In the genomic region with DNA sequence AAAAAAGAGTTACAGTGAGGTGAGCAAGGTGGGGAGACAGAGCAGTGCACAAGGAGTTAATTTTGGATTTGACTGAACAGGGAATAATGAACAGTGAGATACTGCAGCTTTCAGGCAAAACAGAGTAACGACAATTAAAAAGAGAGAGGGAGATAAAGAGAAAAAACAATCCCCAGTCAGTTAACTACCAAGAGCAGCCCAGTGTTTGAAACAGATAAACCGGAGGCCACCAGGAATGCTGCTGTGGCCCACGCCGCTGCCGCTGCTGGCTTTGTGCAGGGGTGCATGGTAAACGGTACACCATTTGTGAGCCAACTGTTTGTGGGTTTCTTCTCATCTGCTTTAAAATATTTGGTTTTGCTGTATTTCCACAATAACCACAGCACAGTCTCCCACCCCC, we compare ENCODE assay signal across 11 mouse cellular contexts. TPM values are rescaled to one million over a fixed set of nuclear protein-coding genes. Genes with fewer than 3 reads are reported as not detected.
A peak's percentile ranks its signal among the peaks of the same experiment; 100 is the strongest.
DNase-seq lines count a peak whose midpoint lies in the region; ATAC-seq and TF ChIP-seq lines count a peak whose summit lies in the region.
"Had no signal": no experiment of that assay in that cellular context is flagged by ENCODE, and none has a peak within 500 bp of the region (broad histone marks: within the 10 kb centered on the region; RNA-seq: fewer than 3 reads in every experiment).

No protein-coding gene starts in this region.

- TF ChIP-seq POLR2A in kidney, adult 2 months (IDR thresholded peaks at IDR 0.05; ENCODE audit: low read depth, low read length), result no peak
- TF ChIP-seq POLR2A in testis, adult 2 months (IDR thresholded peaks at IDR 0.05; ENCODE audit: control insufficient read depth, low read depth, low read length), result no peak

- TF ChIP-seq EP300 in liver, embryonic 14.5 days (IDR thresholded peaks at IDR 0.05; ENCODE audit: low read depth), result peak; percentile 65

- no peak for DNase-seq in kidney, adult 2 months
- no peak for DNase-seq in kidney, postnatal 36 days
- no peak for DNase-seq in testis, postnatal 14 days (ENCODE audit: low spot score)
- DNase-seq in liver, embryonic 14.5 days (ENCODE audit: low read depth in 3 of 3, low spot score in 3 of 3), result peak; percentile 10 to 30 (median 20)
- no peak for DNase-seq in right cerebral cortex, postnatal 25 days
- DNase-seq in left cerebral cortex, adult 8-10 months (ENCODE audit: low spot score in 2 of 2), result no peak
- DNase-seq: gastrocnemius, postnatal 25 days; lung, postnatal 10 days had no signal

- no peak for TF ChIP-seq CTCF in kidney, adult 2 months (conservative IDR thresholded peaks at IDR 0.05; ENCODE audit: insufficient read depth, insufficient read length, low read depth, low read length)
- TF ChIP-seq CTCF in testis, adult 2 months (IDR thresholded peaks at IDR 0.05; ENCODE audit: control insufficient read depth, insufficient read depth, insufficient replicate concordance, low read depth, low read length), result no peak
- TF ChIP-seq CTCF in liver, embryonic 14.5 days (IDR thresholded peaks at IDR 0.05; ENCODE audit: low read depth), result 0 out of 2 replicates have a peak, but pooled peaks have one; percentile 13

- no peaks in the 10 kb centered on the region for H3K36me3 ChIP-seq in kidney, adult 2 months (ENCODE audit: control insufficient read depth, insufficient read depth, low read length)
- no peaks in the 10 kb centered on the region for H3K36me3 ChIP-seq in testis, adult 2 months (ENCODE audit: control insufficient read depth, insufficient read depth, low read length)
- H3K36me3 ChIP-seq in liver, embryonic 14.5 days (replicated peaks; ENCODE audit: control insufficient read depth, insufficient read depth, low read depth), result no peaks in the 10 kb centered on the region

- WGBS in kidney, adult 2 months, result 65% methylated on average over 6 of the region's 6 CpGs
- WGBS in liver, embryonic 14.5 days (ENCODE audit: insufficient replicate concordance), result 4% methylated on average over 6 of the region's 6 CpGs

- no peak overlapping the region for H3K4me3 ChIP-seq in kidney, adult 2 months (ENCODE audit: insufficient read depth, low read depth, low read length)
- no peak overlapping the region for H3K4me3 ChIP-seq in testis, adult 2 months (ENCODE audit: control insufficient read depth, low read depth, low read length)
- no peak overlapping the region for H3K4me3 ChIP-seq in liver, embryonic 14.5 days (ENCODE audit: insufficient read depth in 1 of 2, low read depth in 2 of 2, low read length in 2 of 2)

- H3K27me3 ChIP-seq in kidney, adult 2 months (replicated peaks; ENCODE audit: control insufficient read depth, insufficient read depth, low read length), result no peaks in the 10 kb centered on the region
- H3K27me3 ChIP-seq in testis, adult 2 months (ENCODE audit: control insufficient read depth, insufficient read depth, low read length), result no peaks in the 10 kb centered on the region
- H3K27me3 ChIP-seq in liver, embryonic 14.5 days (ENCODE audit: control insufficient read depth, insufficient read depth, low read length), result no peaks in the 10 kb centered on the region

- H3K4me2 ChIP-seq in liver, embryonic 14.5 days (ENCODE audit: low read depth), result no peak overlapping the region

- ATAC-seq in liver, embryonic 14.5 days (ENCODE audit: insufficient read depth), result peak; percentile 85

- H3K4me1 ChIP-seq in kidney, adult 2 months (ENCODE audit: control insufficient read depth, insufficient read depth, low read length), result no peaks in the 10 kb centered on the region
- peaks cover 2% of the 10 kb centered on the region; the same call in 1 of the 2 replicates for H3K4me1 ChIP-seq in testis, adult 2 months (ENCODE audit: control insufficient read depth, insufficient read depth, low read length)
- H3K4me1 ChIP-seq in liver, embryonic 14.5 days (replicated peaks; ENCODE audit: control insufficient read depth in 2 of 2, insufficient read depth in 2 of 2, low read length in 1 of 2), result peaks cover 8 to 17% of the 10 kb centered on the region in 2 experiments; a peak in 3 of 4 replicates

- H3K27ac ChIP-seq in kidney, adult 2 months (ENCODE audit: insufficient read depth, low read depth, low read length), result peak overlapping the region; percentile 43; the same call in 1 of the 2 replicates
- peak overlapping the region; percentile 53; the same call in 1 of the 2 replicates for H3K27ac ChIP-seq in testis, adult 2 months (ENCODE audit: control insufficient read depth, insufficient read depth, low read depth, low read length)
- no peak overlapping the region for H3K27ac ChIP-seq in liver, embryonic 14.5 days

- H3K9me3 ChIP-seq in liver, embryonic 14.5 days (ENCODE audit: control insufficient read depth, low read length), result no peaks in the 10 kb centered on the region

- H3K9ac ChIP-seq in liver, embryonic 14.5 days (replicated peaks), result no peak overlapping the region

RNA-seq across cellular contexts. Expression of a gene that starts 34.8 kb away (rescaled TPM):
- not detected in 2 replicates for polyA plus RNA-seq in kidney, adult 2 months (2012; rRNA removed)
- polyA plus RNA-seq in testis, adult 2 months (2012; rRNA removed), result not detected in 2 replicates
- not detected in 2 replicates for polyA plus RNA-seq in liver, embryonic 14.5 days (2012; rRNA removed)
- polyA plus RNA-seq in liver, embryonic 14.5 days (2014; fragmentation: Nextera tagmentation; extraction: Ambion mirVana), result not detected in 2 replicates
- total RNA-seq in left cerebral cortex, adult 8-10 months (2022), result not detected
- total RNA-seq: gastrocnemius, postnatal 25 days; left cerebral cortex, adult 18-20 months had no signal
- polyA plus RNA-seq: stomach, embryonic 14.5 days had no signal

Comparison
In these comparisons a context has a peak if more than half of its experiments do, and no peak if none do; other contexts are left out.
1. DNase-seq: peak in liver, embryonic 14.5 days (3 of 3); none in kidney, adult 2 months (single experiment), kidney, postnatal 36 days (0 of 2), testis, postnatal 14 days (single experiment), right cerebral cortex, postnatal 25 days (single experiment) and left cerebral cortex, adult 8-10 months (0 of 2).